Mouse (Mus musculus) macrophage (primary cell): ENCODE results near the gene Tmem106a. TPM values are rescaled to one million over a fixed set of nuclear protein-coding genes. Genes with fewer than 3 reads are reported as not detected.

ENCODE experiments used
- polyA plus RNA-seq: library from polyadenylated mRNA; stranded (reverse); fragments of 250-400 nt; gene quantifications from 3 replicates; pipeline ENCODE4 v1.2.4, GENCODE M21; 2018; ENCODE audit warnings: inconsistent platforms

Tmem106a gene
- polyA plus RNA-seq, 1 experiment from 2014 or later: 580 TPM

Other genes starting within 250 kb of the Tmem106a start
- not detected in 3 replicates for gene G6pc, start 214.7 kb upstream of the Tmem106a start, polyA plus RNA-seq
- gene Aarsd1, start 164.6 kb upstream of the Tmem106a start, polyA plus RNA-seq: 11.0 to 28.5 TPM (median 12.0 TPM) in 3 replicates
- gene Gm27029, start 157.4 kb upstream of the Tmem106a start, polyA plus RNA-seq: 0.82 to 2.1 TPM in 2 of 3 replicates, not detected in the other
- 7.5 to 12.0 TPM (median 11.5 TPM) in 3 replicates for gene Rundc1, start 157.2 kb upstream of the Tmem106a start, polyA plus RNA-seq
- 1.6 to 5.3 TPM in 2 of 3 replicates, not detected in the other for gene Ptges3l, start 156.9 kb upstream of the Tmem106a start, polyA plus RNA-seq
- gene Rpl27, start 139.9 kb upstream of the Tmem106a start, polyA plus RNA-seq: 158 to 680 TPM (median 569 TPM) in 3 replicates
- gene Ifi35, start 133.8 kb upstream of the Tmem106a start, polyA plus RNA-seq: 24.9 to 84.0 TPM (median 72.4 TPM) in 3 replicates
- 4.7 to 7.4 TPM (median 6.7 TPM) in 3 replicates for gene Rnd2, start 117.2 kb upstream of the Tmem106a start, polyA plus RNA-seq
- gene Vat1, start 116.0 kb upstream of the Tmem106a start, polyA plus RNA-seq: 611 to 709 TPM (median 617 TPM) in 3 replicates
- gene Brca1, start 30.3 kb upstream of the Tmem106a start, polyA plus RNA-seq: 0.61 to 7.7 TPM (median 2.1 TPM) in 3 replicates
- gene Nbr1, start 30.1 kb upstream of the Tmem106a start, polyA plus RNA-seq: 57.2 to 95.2 TPM (median 88.0 TPM) in 3 replicates
- not detected in 3 replicates for gene Gm11634, start 17.0 kb downstream of the Tmem106a start, polyA plus RNA-seq
- gene Rdm1, start 45.0 kb downstream of the Tmem106a start, polyA plus RNA-seq: 3.7 to 12.9 TPM (median 6.8 TPM) in 3 replicates
- gene Arl4d, start 83.3 kb downstream of the Tmem106a start, polyA plus RNA-seq: 1.9 to 2.8 TPM (median 2.1 TPM) in 3 replicates
- gene Dhx8, start 150.7 kb downstream of the Tmem106a start, polyA plus RNA-seq: 21.4 to 28.8 TPM (median 28.5 TPM) in 3 replicates
- 0.10 TPM in 1 of 3 replicates, not detected in the others for gene Etv4, start 203.1 kb downstream of the Tmem106a start, polyA plus RNA-seq